Mouse (Mus musculus) midbrain, embryonic 15.5 days (tissue): Measurements from ENCODE around the gene Atad5. TPM values are rescaled to one million over a fixed set of nuclear protein-coding genes. Genes with fewer than 3 reads are reported as not detected.
A peak's percentile ranks its signal among the peaks of the same experiment; 100 is the strongest.
"Not testable (repeated sequence)": the region's sequence is repeated elsewhere in the genome, so short reads cannot be mapped to it uniquely, and the experiment has no call there.

Source experiments
- ATAC-seq: fragments of 200-750 bp; cut with Nextera tagmentation; replicated peaks from 2 replicates; pipeline ENCODE4 v1.8.0; 2017; ENCODE audit warnings: moderate TSS enrichment
- H3K27ac ChIP-seq: fragments of 300-500 bp; sonication (generic); 2 replicates; pipeline ENCODE4 v1.5.1; 2015; ENCODE audit warnings: mild to moderate bottlenecking, inconsistent platforms
- H3K27me3 ChIP-seq: fragments of 300-500 bp; sonication (generic); replicated peaks from 2 replicates; pipeline ENCODE4 v1.6.1; 2015; ENCODE audit warnings: inconsistent platforms
- H3K36me3 ChIP-seq: fragments of 300-500 bp; sonication (generic); replicated peaks from 2 replicates; pipeline ENCODE4 v1.6.1; 2015; ENCODE audit warnings: inconsistent platforms
- H3K4me1 ChIP-seq: fragments of 300-500 bp; sonication (generic); 2 replicates; pipeline ENCODE4 v1.6.1; 2015; ENCODE audit warnings: inconsistent platforms
- H3K4me2 ChIP-seq: fragments of 300-500 bp; sonication (generic); 2 replicates; pipeline ENCODE4 v1.6.1; 2015; ENCODE audit warnings: inconsistent platforms, mild to moderate bottlenecking, moderate library complexity
- H3K4me3 ChIP-seq: fragments of 300-500 bp; sonication (generic); 2 replicates; pipeline ENCODE4 v1.5.1; 2015; ENCODE audit warnings: mild to moderate bottlenecking, inconsistent platforms
- H3K9ac ChIP-seq: fragments of 300-500 bp; sonication (generic); 2 replicates; pipeline ENCODE4 v1.6.1; 2015; ENCODE audit warnings: mild to moderate bottlenecking, inconsistent platforms
- H3K9me3 ChIP-seq: fragments of 300-500 bp; sonication (generic); 2 replicates; pipeline ENCODE4 v1.6.1; 2016; ENCODE audit warnings: inconsistent platforms
- WGBS: fragments of 180-500 bp; shearing (Covaris S2); methylation state at CpG from one replicate; pipeline ENCODE4 v1.1.7; 2015; ENCODE audit warnings: mixed read lengths; 5-methylcytosine and 5-hydroxymethylcytosine counted together
- polyA plus RNA-seq: library from polyadenylated mRNA; unstranded; fragments of >200 nt; fragmentation: Nextera tagmentation; extraction: Ambion mirVana; gene quantifications from 2 replicates; pipeline ENCODE4 v1.2.1, GENCODE M21; 2015

Gene Atad5
- polyA plus RNA-seq, 1 experiment from 2014 or later = 5.1 TPM

GRCm38 (mm10) chr11:80141825-80142521, 52.8 kb downstream of the Atad5 start, which contains the start of gene Tefm:
Gene Tefm (minus strand): TSS chr11:80142175.
- Histone ChIP-seq H3K9me3 (no peaks in the 10 kb centered on the region), H3K9ac (peak within 1 kb of the TSS; percentile 83), H3K4me3 (peak within 1 kb of the TSS; percentile 83), H3K27ac (peak within 1 kb of the TSS; percentile 92), H3K36me3 (0 out of 2 replicates have a peak, but pooled peaks cover 2% of the 10 kb centered on the region), H3K27me3 (no peaks in the 10 kb centered on the region), H3K4me2 (peak within 1 kb of the TSS; percentile 56), H3K4me1 (peaks cover 21% of the 10 kb centered on the region)
- WGBS = under 1% methylated on average over 40 of the region's 40 CpGs
- peak; percentile 96 for ATAC-seq

GRCm38 (mm10) chr11:80142872-80143271, 53.7 kb downstream of the Atad5 start:
- H3K27ac ChIP-seq = no peak overlapping the region
- 46% methylated on average over 8 of the region's 8 CpGs for WGBS
- H3K4me2 ChIP-seq = peak overlapping the region; percentile 56
- H3K36me3 ChIP-seq = 0 out of 2 replicates have a peak, but pooled peaks cover 2% of the 10 kb centered on the region
- no peaks in the 10 kb centered on the region for H3K27me3 ChIP-seq
- no peak overlapping the region; the same call in 1 of the 2 replicates for H3K9ac ChIP-seq
- peaks cover 21% of the 10 kb centered on the region for H3K4me1 ChIP-seq
- no peak for ATAC-seq
- H3K9me3 ChIP-seq = no peaks in the 10 kb centered on the region
- H3K4me3 ChIP-seq = peak overlapping the region; percentile 83

GRCm38 (mm10) chr11:80145787-80146275, 56.6 kb downstream of the Atad5 start:
- 75% methylated on average over 10 of the region's 10 CpGs for WGBS
- Histone ChIP-seq H3K9me3 (no peaks in the 10 kb centered on the region), H3K4me1 (peaks cover 15% of the 10 kb centered on the region), H3K9ac (no peak overlapping the region), H3K27ac (no peak overlapping the region), H3K36me3 (no peaks in the 10 kb centered on the region), H3K4me3 (no peak overlapping the region), H3K27me3 (no peaks in the 10 kb centered on the region), H3K4me2 (no peak overlapping the region)
- ATAC-seq = no peak

GRCm38 (mm10) chr11:80147748-80148147, 58.5 kb downstream of the Atad5 start:
- WGBS = 77% methylated on average over 6 of the region's 6 CpGs
- Histone ChIP-seq H3K36me3 (no peaks in the 10 kb centered on the region), H3K4me2 (no peak overlapping the region), H3K27ac (no peak overlapping the region), H3K4me3 (no peak overlapping the region), H3K27me3 (peaks cover 7% of the 10 kb centered on the region), H3K4me1 (peaks cover 5% of the 10 kb centered on the region), H3K9me3 (no peaks in the 10 kb centered on the region), H3K9ac (no peak overlapping the region)
- no peak for ATAC-seq

GRCm38 (mm10) chr11:80148313-80148712, 59.1 kb downstream of the Atad5 start:
- Histone ChIP-seq H3K4me2 (no peak overlapping the region), H3K9ac (no peak overlapping the region), H3K36me3 (no peaks in the 10 kb centered on the region), H3K4me3 (no peak overlapping the region), H3K4me1 (no peaks in the 10 kb centered on the region), H3K27ac (no peak overlapping the region), H3K9me3 (no peaks in the 10 kb centered on the region), H3K27me3 (peaks cover 13% of the 10 kb centered on the region)
- ATAC-seq = no peak
- WGBS = 72% methylated on average over 1 of the region's 1 CpGs

- not testable (repeated sequence) for H3K9ac ChIP-seq, H3K9me3 ChIP-seq, H3K4me2 ChIP-seq, H3K4me1 ChIP-seq, H3K4me3 ChIP-seq, H3K36me3 ChIP-seq, H3K27ac ChIP-seq, ATAC-seq
- peaks cover 19% of the 10 kb centered on the region for H3K27me3 ChIP-seq
- WGBS = 73% methylated on average over 2 of the region's 4 CpGs
Measured at GRCm38 (mm10) chr11:80148974-80149373, 59.8 kb downstream of the Atad5 start.

- no peak overlapping the region for H3K9ac ChIP-seq
- H3K4me2 ChIP-seq = no peak overlapping the region
- peaks cover 8% of the 10 kb centered on the region; the same call in 1 of the 2 replicates for H3K4me1 ChIP-seq
- no peaks in the 10 kb centered on the region for H3K9me3 ChIP-seq
- no peak overlapping the region for H3K27ac ChIP-seq
- H3K4me3 ChIP-seq = no peak overlapping the region
- ATAC-seq = no peak
- 89% methylated on average over 8 of the region's 8 CpGs for WGBS
- H3K27me3 ChIP-seq = peaks cover 24% of the 10 kb centered on the region
- H3K36me3 ChIP-seq = no peaks in the 10 kb centered on the region
Measured at GRCm38 (mm10) chr11:80149412-80150023, 60.3 kb downstream of the Atad5 start.

- H3K4me2 ChIP-seq = no peak overlapping the region
- 86% methylated on average over 5 of the region's 5 CpGs for WGBS
- no peak overlapping the region for H3K27ac ChIP-seq
- H3K27me3 ChIP-seq = peaks cover 34% of the 10 kb centered on the region
- H3K9ac ChIP-seq = no peak overlapping the region
- H3K4me1 ChIP-seq = peaks cover 8% of the 10 kb centered on the region; the same call in 1 of the 2 replicates
- H3K4me3 ChIP-seq = no peak overlapping the region
- no peaks in the 10 kb centered on the region for H3K9me3 ChIP-seq
- no peaks in the 10 kb centered on the region for H3K36me3 ChIP-seq
- no peak for ATAC-seq
Measured at GRCm38 (mm10) chr11:80150566-80150965, 61.4 kb downstream of the Atad5 start.

- WGBS = 70% methylated on average over 2 of the region's 2 CpGs
- H3K9ac ChIP-seq = no peak overlapping the region
- no peak for ATAC-seq
- H3K4me1 ChIP-seq = peaks cover 8% of the 10 kb centered on the region; the same call in 1 of the 2 replicates
- H3K27ac ChIP-seq = no peak overlapping the region
- H3K4me3 ChIP-seq = no peak overlapping the region
- H3K36me3 ChIP-seq = no peaks in the 10 kb centered on the region
- H3K9me3 ChIP-seq = no peaks in the 10 kb centered on the region
- H3K27me3 ChIP-seq = peaks cover 43% of the 10 kb centered on the region
- H3K4me2 ChIP-seq = no peak overlapping the region
Measured at GRCm38 (mm10) chr11:80151541-80151940, 62.3 kb downstream of the Atad5 start.

GRCm38 (mm10) chr11:80152376-80152775, 63.2 kb downstream of the Atad5 start:
- peaks cover 8% of the 10 kb centered on the region; the same call in 1 of the 2 replicates for H3K4me1 ChIP-seq
- peaks cover 44% of the 10 kb centered on the region for H3K27me3 ChIP-seq
- no peak for ATAC-seq
- no peak overlapping the region for H3K9ac ChIP-seq
- no peak overlapping the region for H3K4me3 ChIP-seq
- no peaks in the 10 kb centered on the region for H3K9me3 ChIP-seq
- H3K4me2 ChIP-seq = no peak overlapping the region
- H3K27ac ChIP-seq = no peak overlapping the region
- H3K36me3 ChIP-seq = no peaks in the 10 kb centered on the region
- 82% methylated on average over 8 of the region's 8 CpGs for WGBS

GRCm38 (mm10) chr11:80153857-80154495, 64.8 kb downstream of the Atad5 start, which contains the start of gene Adap2:
Gene Adap2 (plus strand): TSS chr11:80154105.
- Histone ChIP-seq H3K27me3 (peaks cover 44% of the 10 kb centered on the region), H3K27ac (no peak within 1 kb of the TSS), H3K9ac (peak within 1 kb of the TSS; percentile 29), H3K9me3 (no peaks in the 10 kb centered on the region), H3K4me2 (peak within 1 kb of the TSS; percentile 56), H3K4me3 (peak within 1 kb of the TSS; percentile 39), H3K4me1 (peaks cover 8% of the 10 kb centered on the region; the same call in 1 of the 2 replicates), H3K36me3 (no peaks in the 10 kb centered on the region)
- 2% methylated on average over 47 of the region's 47 CpGs for WGBS
- ATAC-seq = no peak; the same call in 1 of the 2 replicates

GRCm38 (mm10) chr11:80154501-80154900, 65.3 kb downstream of the Atad5 start:
- Histone ChIP-seq H3K4me1 (peaks cover 8% of the 10 kb centered on the region; the same call in 1 of the 2 replicates), H3K4me2 (peak overlapping the region; percentile 56), H3K9me3 (no peaks in the 10 kb centered on the region), H3K4me3 (peak overlapping the region; percentile 39), H3K27me3 (peaks cover 44% of the 10 kb centered on the region), H3K27ac (no peak overlapping the region), H3K9ac (peak overlapping the region; percentile 29; the same call in 1 of the 2 replicates), H3K36me3 (no peaks in the 10 kb centered on the region)
- no peak for ATAC-seq
- 28% methylated on average over 25 of the region's 25 CpGs for WGBS
